Mouse (Mus musculus): Measurements from ENCODE around the gene Trim44. TPM values are rescaled to one million over a fixed set of nuclear protein-coding genes. Genes with fewer than 3 reads are reported as not detected.

The Trim44 gene
- polyA plus RNA-seq (2012; rRNA removed), result 14.1 and 17.2 TPM in 2 replicates

DNA sequence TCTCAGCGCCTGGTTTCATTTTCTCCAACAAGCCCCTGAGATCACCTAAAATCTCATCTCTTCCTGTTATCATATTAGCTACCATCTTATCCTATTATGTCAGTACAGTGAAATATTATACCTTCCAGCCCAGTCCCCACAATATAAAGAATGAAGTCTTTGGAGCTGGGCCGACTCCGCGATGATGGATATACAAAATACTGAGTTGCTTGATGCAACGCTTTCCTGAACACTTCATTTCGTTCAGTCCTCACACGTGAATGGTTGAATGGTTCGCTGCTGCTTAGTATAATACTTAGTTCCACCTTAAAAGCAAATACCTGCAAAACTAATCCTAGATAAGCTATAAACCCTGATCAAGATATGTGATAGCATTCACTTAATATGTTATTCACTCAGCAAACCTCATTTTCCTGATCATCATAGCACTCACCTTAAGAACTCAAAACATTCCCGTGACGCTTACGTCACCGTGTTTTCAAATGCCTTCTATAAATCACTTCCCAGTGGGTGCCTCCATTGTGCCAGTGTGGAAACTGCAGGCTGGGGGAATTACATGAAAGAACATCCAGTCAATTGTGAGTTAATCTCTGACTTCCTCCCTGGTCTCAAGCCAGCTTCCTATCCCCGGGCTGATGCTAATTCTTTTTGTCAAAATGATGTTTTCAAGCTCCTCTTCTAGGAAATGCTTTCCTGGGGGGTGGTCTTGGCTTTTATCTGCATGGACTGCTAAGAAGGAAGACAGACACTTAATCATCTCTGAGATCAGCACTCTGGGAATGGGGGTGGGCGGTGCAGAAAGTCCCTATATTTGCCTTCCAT lies at the start of gene Trim44:
Gene Trim44, minus strand, starts transcription at position 466 of the 822 bp plus-strand sequence.

DNA sequence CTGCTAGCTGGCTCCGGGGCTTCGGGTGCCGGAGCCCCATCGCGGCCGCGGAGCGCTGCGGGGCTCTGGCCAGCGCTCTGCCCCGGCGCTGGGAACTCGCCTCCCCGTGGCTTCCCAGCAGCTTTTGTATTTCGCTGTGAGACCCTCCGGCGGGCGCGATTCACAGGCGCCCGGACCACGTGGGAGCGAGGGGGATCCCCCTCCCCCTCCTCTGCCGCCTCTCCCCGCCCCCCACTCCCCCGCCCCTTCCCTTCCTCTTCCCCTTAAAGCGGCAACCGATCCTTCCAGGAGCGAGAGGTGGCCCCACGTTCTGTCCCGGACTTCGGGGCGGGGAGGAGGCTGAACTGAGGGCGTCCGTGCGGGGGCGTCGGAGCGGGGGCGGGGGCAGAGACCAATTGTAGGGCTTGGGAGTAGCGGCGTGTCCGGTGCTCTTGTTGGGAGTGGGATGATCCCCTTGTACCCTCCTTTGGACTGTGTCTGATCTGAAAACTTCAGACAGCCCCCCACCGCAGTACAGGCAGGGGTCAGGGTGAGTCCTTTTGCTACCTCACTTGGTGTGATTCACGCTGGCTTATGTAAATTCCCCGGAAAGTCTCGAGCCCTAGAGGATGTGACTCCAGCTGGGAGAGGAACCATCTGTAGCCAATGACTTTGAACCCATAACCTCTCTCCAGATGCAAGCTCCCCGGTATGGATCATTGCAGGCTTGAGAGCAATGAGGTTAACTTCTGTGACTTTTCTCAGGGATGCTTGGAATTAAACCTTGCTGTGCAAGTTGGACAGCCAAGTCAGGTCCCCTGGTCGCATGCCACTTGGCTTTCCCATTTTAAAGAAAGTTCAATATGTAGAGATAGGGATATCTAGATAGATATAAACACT lies 44.3 kb upstream of the Trim44 start, which contains the start of gene Fjx1:
Gene Fjx1, minus strand, starts transcription at position 829 of the 879 bp plus-strand sequence.

Other genes starting within 250 kb of the Trim44 start
- gene Ldlrad3, start 221.4 kb downstream of the Trim44 start, polyA plus RNA-seq (2012; rRNA removed), result 3.1 and 3.8 TPM in 2 replicates
- 0.75 and 0.77 TPM in 2 replicates for gene Fjx1, start 44.7 kb upstream of the Trim44 start, polyA plus RNA-seq (2012; rRNA removed)
- gene Pamr1, start 142.2 kb upstream of the Trim44 start, polyA plus RNA-seq (2012; rRNA removed), result 6.3 and 6.8 TPM in 2 replicates